21 mouse cellular contexts compared by ENCODE assay signal in genomic region chr13:35616524-35617099, GRCm38 (mm10). TPM values are rescaled to one million over a fixed set of nuclear protein-coding genes. Genes with fewer than 3 reads are reported as not detected.
A peak's percentile ranks its signal among the peaks of the same experiment; 100 is the strongest.
DNase-seq lines count a peak whose midpoint lies in the region; ATAC-seq and TF ChIP-seq lines count a peak whose summit lies in the region.
"Had no signal": no experiment of that assay in that cellular context is flagged by ENCODE, and none has a peak within 500 bp of the region (broad histone marks: within the 10 kb centered on the region; RNA-seq: fewer than 3 reads in every experiment).

No protein-coding gene starts in this region.

- TF ChIP-seq POLR2A in liver, adult 2 months (IDR thresholded peaks at IDR 0.05; ENCODE audit: extremely low read depth, insufficient read depth, low read length): no peak

- WGBS in heart, embryonic 10.5 days: 53% methylated on average over 4 of the region's 4 CpGs
- 29% methylated on average over 4 of the region's 4 CpGs for WGBS in liver, adult 2 months
- WGBS in liver, embryonic 14.5 days (ENCODE audit: insufficient replicate concordance): 39% methylated on average over 4 of the region's 4 CpGs
- 86% methylated on average over 4 of the region's 4 CpGs for WGBS in forebrain, embryonic 10.5 days
- WGBS in limb, embryonic 10.5 days: 84% methylated on average over 4 of the region's 4 CpGs

- H3K79me2 ChIP-seq in liver, adult 2 months (ENCODE audit: control insufficient read depth, insufficient read depth, low read length): no peaks in the 10 kb centered on the region

- H3K9me3 ChIP-seq in heart, embryonic 10.5 days: no peaks in the 10 kb centered on the region
- no peaks in the 10 kb centered on the region for H3K9me3 ChIP-seq in liver, embryonic 14.5 days (ENCODE audit: control insufficient read depth, low read length)
- no peaks in the 10 kb centered on the region for H3K9me3 ChIP-seq in forebrain, embryonic 10.5 days
- no peaks in the 10 kb centered on the region for H3K9me3 ChIP-seq in limb, embryonic 10.5 days (replicated peaks)
- H3K9me3 ChIP-seq: embryonic facial prominence, embryonic 13.5 days; forebrain, embryonic 13.5 days; hindbrain, embryonic 15.5 days had no signal

- H3K4me2 ChIP-seq in liver, embryonic 14.5 days (ENCODE audit: low read depth): peak overlapping the region; percentile 15
- H3K4me2 ChIP-seq: embryonic facial prominence, embryonic 13.5 days; forebrain, embryonic 13.5 days; heart, embryonic 11.5 days; hindbrain, embryonic 15.5 days had no signal

- H3K27ac ChIP-seq in heart, embryonic 10.5 days: no peak overlapping the region
- H3K27ac ChIP-seq in liver, adult 2 months (replicated peaks; ENCODE audit: insufficient read depth, low read depth, low read length): no peak overlapping the region; the same call in 1 of the 2 replicates
- peak overlapping the region; percentile 85 for H3K27ac ChIP-seq in liver, embryonic 14.5 days
- H3K27ac ChIP-seq in forebrain, embryonic 10.5 days: no peak overlapping the region
- H3K27ac ChIP-seq in limb, embryonic 10.5 days: no peak overlapping the region
- H3K27ac ChIP-seq: embryonic facial prominence, embryonic 13.5 days; forebrain, embryonic 13.5 days; gastrocnemius, adult 2 months; hindbrain, embryonic 15.5 days had no signal

- no peak for TF ChIP-seq CTCF in liver, adult 2 months (IDR thresholded peaks at IDR 0.05; ENCODE audit: low read depth, low read length)
- no peak for TF ChIP-seq CTCF in liver, embryonic 14.5 days (IDR thresholded peaks at IDR 0.05; ENCODE audit: low read depth)

- peaks cover 3% of the 10 kb centered on the region; the same call in 1 of the 2 replicates for H3K4me1 ChIP-seq in heart, embryonic 10.5 days
- H3K4me1 ChIP-seq in liver, adult 2 months (ENCODE audit: control insufficient read depth, insufficient read depth, low read length): peaks cover 8% of the 10 kb centered on the region
- H3K4me1 ChIP-seq in liver, embryonic 14.5 days (replicated peaks; ENCODE audit: control insufficient read depth in 2 of 2, insufficient read depth in 2 of 2, low read length in 1 of 2): peaks cover 37% of the 10 kb centered on the region in 2 experiments
- no peaks in the 10 kb centered on the region for H3K4me1 ChIP-seq in forebrain, embryonic 10.5 days
- H3K4me1 ChIP-seq in limb, embryonic 10.5 days: no peaks in the 10 kb centered on the region
- H3K4me1 ChIP-seq: embryonic facial prominence, embryonic 13.5 days; forebrain, embryonic 13.5 days; hindbrain, embryonic 15.5 days had no signal

- peak; percentile 48 for DNase-seq in heart, embryonic 10.5 days (ENCODE audit: low spot score)
- no peak for DNase-seq in heart, postnatal 4 days
- peak; percentile 80 for DNase-seq in liver, adult 2 months (ENCODE audit: extremely low read depth, low read depth, low spot score)
- peak in 2 of 3 experiments; percentile 19 to 37 for DNase-seq in liver, embryonic 14.5 days (ENCODE audit: low read depth in 3 of 3, low spot score in 3 of 3)
- no peak for DNase-seq in forebrain, embryonic 10.5 days (ENCODE audit: extremely low spot score, low spot score)
- no peak for DNase-seq in limb, embryonic 10.5 days (ENCODE audit: low spot score)
- no peak for DNase-seq in cerebellum, adult 9-11 months
- no peak for DNase-seq in thymus, postnatal 4 days
- DNase-seq: adrenal gland, adult 2 months; adrenal gland, postnatal 25 days; cerebellum, adult 11-12 months; cerebellum, adult 9-10 months; cerebellum, postnatal 36 days; forebrain, postnatal 0 days; gastrocnemius, adult 2 months; gastrocnemius, postnatal 36 days; heart, adult 18-20 months had no signal

- H3K36me3 ChIP-seq in heart, embryonic 10.5 days: no peaks in the 10 kb centered on the region
- no peaks in the 10 kb centered on the region for H3K36me3 ChIP-seq in liver, adult 2 months (ENCODE audit: control insufficient read depth, insufficient read depth, low read length)
- H3K36me3 ChIP-seq in liver, embryonic 14.5 days (replicated peaks; ENCODE audit: control insufficient read depth, insufficient read depth, low read depth): no peaks in the 10 kb centered on the region
- no peaks in the 10 kb centered on the region for H3K36me3 ChIP-seq in forebrain, embryonic 10.5 days (replicated peaks)
- no peaks in the 10 kb centered on the region for H3K36me3 ChIP-seq in limb, embryonic 10.5 days
- H3K36me3 ChIP-seq: embryonic facial prominence, embryonic 13.5 days; hindbrain, embryonic 15.5 days had no signal

- TF ChIP-seq EP300 in liver, embryonic 14.5 days (IDR thresholded peaks at IDR 0.05; ENCODE audit: low read depth): peak; percentile 45

- ATAC-seq in liver, embryonic 14.5 days (ENCODE audit: insufficient read depth): no peak; the same call in 1 of the 2 replicates
- ATAC-seq: forebrain, embryonic 13.5 days; forebrain, postnatal 0 days had no signal

- no peaks in the 10 kb centered on the region for H3K27me3 ChIP-seq in heart, embryonic 10.5 days (ENCODE audit: insufficient read depth, poor library complexity, severe bottlenecking)
- H3K27me3 ChIP-seq in liver, adult 2 months (ENCODE audit: control insufficient read depth, insufficient read depth, low read length): no peaks in the 10 kb centered on the region
- no peaks in the 10 kb centered on the region for H3K27me3 ChIP-seq in liver, embryonic 14.5 days (ENCODE audit: control insufficient read depth, insufficient read depth, low read length)
- H3K27me3 ChIP-seq in forebrain, embryonic 10.5 days (ENCODE audit: poor library complexity, severe bottlenecking): no peaks in the 10 kb centered on the region
- no peaks in the 10 kb centered on the region for H3K27me3 ChIP-seq in limb, embryonic 10.5 days (ENCODE audit: low read depth, poor library complexity, severe bottlenecking)
- H3K27me3 ChIP-seq: embryonic facial prominence, embryonic 13.5 days; forebrain, embryonic 13.5 days; hindbrain, embryonic 15.5 days had no signal

- H3K9ac ChIP-seq in liver, adult 2 months (ENCODE audit: low read depth, low read length): no peak overlapping the region
- H3K9ac ChIP-seq in liver, embryonic 14.5 days (replicated peaks): peak overlapping the region; percentile 54; the same call in 1 of the 2 replicates
- H3K9ac ChIP-seq: embryonic facial prominence, embryonic 13.5 days; forebrain, embryonic 13.5 days; forebrain, postnatal 0 days; hindbrain, embryonic 15.5 days had no signal

- H3K4me3 ChIP-seq in heart, embryonic 10.5 days: no peak overlapping the region
- no peak overlapping the region for H3K4me3 ChIP-seq in liver, adult 2 months (ENCODE audit: insufficient read depth, low read depth, low read length)
- no peak overlapping the region for H3K4me3 ChIP-seq in liver, embryonic 14.5 days (ENCODE audit: insufficient read depth in 1 of 2, low read depth in 2 of 2, low read length in 2 of 2)
- no peak overlapping the region for H3K4me3 ChIP-seq in forebrain, embryonic 10.5 days
- H3K4me3 ChIP-seq in limb, embryonic 10.5 days: no peak overlapping the region
- H3K4me3 ChIP-seq: embryonic facial prominence, embryonic 13.5 days; forebrain, embryonic 13.5 days; gastrocnemius, adult 2 months; hindbrain, embryonic 15.5 days had no signal

RNA-seq across cellular contexts. Expression of gene Cdyl, which starts 43.0 kb away (rescaled TPM):
- polyA plus RNA-seq in heart, embryonic 10.5 days (2016; fragmentation: Nextera tagmentation; extraction: Ambion mirVana): 14.6 and 15.7 TPM in 2 replicates
- 10 to 100 TPM; 19.5 to 20.3 TPM for total RNA-seq in heart, postnatal 4 days (2021)
- 2.7 and 3.5 TPM in 2 replicates for total RNA-seq in liver, adult 2 months (2014; rRNA removed)
- polyA plus RNA-seq in liver, adult 2 months (2012; rRNA removed): 1.1 and 1.3 TPM in 2 replicates
- polyA plus RNA-seq in liver, embryonic 14.5 days (2012; rRNA removed): 5.4 and 7.9 TPM in 2 replicates
- 10.4 and 14.3 TPM in 2 replicates for polyA plus RNA-seq in liver, embryonic 14.5 days (2014; fragmentation: Nextera tagmentation; extraction: Ambion mirVana)
- polyA plus RNA-seq in forebrain, embryonic 10.5 days (2016; fragmentation: Nextera tagmentation; extraction: Ambion mirVana): 10.9 and 12.3 TPM in 2 replicates
- polyA plus RNA-seq in limb, embryonic 10.5 days (2016; fragmentation: Nextera tagmentation; extraction: Ambion mirVana): 14.3 and 14.7 TPM in 2 replicates

Comparison
In these comparisons a context has a peak if more than half of its experiments do, and no peak if none do; other contexts are left out.
1. DNase-seq: peak in heart, embryonic 10.5 days (single experiment), liver, adult 2 months (single experiment) and liver, embryonic 14.5 days (2 of 3); none in heart, postnatal 4 days (single experiment), forebrain, embryonic 10.5 days (single experiment), limb, embryonic 10.5 days (single experiment), cerebellum, adult 9-11 months (single experiment) and thymus, postnatal 4 days (single experiment).